Mouse (Mus musculus) lung, adult 2 months (tissue): ENCODE data around the gene Wwox.

Source experiments
- CTCF ChIP-seq: fragments of 200-500 bp; IDR thresholded peaks from 2 replicates; pipeline ENCODE4 v1.5.1; 2011; ENCODE audit warnings: mild to moderate bottlenecking, low read length, control low read depth; ENCODE audit not compliant: insufficient read depth
- POLR2A ChIP-seq: fragments of 200-500 bp; IDR thresholded peaks from 2 replicates; pipeline ENCODE4 v1.6.1; 2011; ENCODE audit warnings: low read depth, mild to moderate bottlenecking, control low read depth, low read length, borderline replicate concordance; ENCODE audit errors: extremely low read depth

DNA sequence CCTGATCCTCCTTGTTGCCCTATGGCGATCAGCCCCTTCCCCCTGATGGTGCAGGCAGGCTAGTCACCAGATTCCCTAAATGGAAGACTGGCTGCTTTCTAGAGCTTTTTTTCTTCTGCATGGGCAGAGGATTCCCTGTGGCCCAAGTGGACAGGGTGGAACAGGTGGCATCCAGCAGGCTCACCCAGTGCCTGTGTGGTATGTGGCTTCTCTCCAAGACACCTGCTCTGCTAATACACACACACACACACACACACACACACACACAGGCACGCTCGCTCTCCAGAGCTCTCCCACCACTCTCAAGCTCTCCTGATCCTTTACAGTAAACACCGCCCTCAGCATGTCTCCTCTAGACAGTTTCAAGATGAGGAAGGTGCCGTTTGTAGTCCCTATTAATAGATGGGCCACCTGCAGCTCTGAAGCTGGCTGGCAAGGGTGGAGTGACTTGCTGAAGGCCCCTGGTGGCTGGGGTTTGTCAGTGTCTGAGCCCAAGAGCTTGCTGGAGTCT lies 442.5 kb downstream of the Wwox start:
- no peak for TF ChIP-seq CTCF
- no peak for TF ChIP-seq POLR2A
